Mouse (Mus musculus): ENCODE measurements around the gene Opcml.

DNA sequence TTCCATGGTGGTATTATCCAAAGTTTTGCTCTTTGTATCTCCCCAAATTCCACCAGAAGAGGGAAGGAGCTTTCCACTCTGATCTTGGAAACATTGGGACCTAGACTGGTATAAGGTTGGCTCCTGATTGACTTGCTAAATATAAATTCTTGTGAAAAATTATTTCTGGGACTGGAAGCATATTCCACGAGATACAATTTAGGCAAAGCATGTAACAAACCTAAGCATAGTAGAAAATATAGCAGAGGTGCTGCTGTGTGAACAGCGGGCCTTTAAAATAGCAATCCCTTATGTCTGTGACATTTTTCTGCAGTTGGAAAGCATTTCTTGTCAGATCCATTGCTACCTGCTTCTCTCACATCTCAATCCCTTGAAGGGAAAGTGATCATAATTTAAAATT is 661.9 kb downstream of the Opcml start:
- TF ChIP-seq CTCF (IDR thresholded peaks at IDR 0.05; ENCODE audit: low read depth) (no peak), EP300 (IDR thresholded peaks at IDR 0.05; ENCODE audit: low read depth) (no peak)
